Mouse (Mus musculus): ENCODE data around the gene Hist3h2ba. TPM values are rescaled to one million over a fixed set of nuclear protein-coding genes. Genes with fewer than 3 reads are reported as not detected.
"Not testable (repeated sequence)": the region's sequence is repeated elsewhere in the genome, so short reads cannot be mapped to it uniquely, and the experiment has no call there.

Gene Hist3h2ba
- polyA plus RNA-seq, 1 experiment from 2014 or later: 262 TPM

- Histone ChIP-seq H3K27me3 (replicated peaks) (no peaks in the 10 kb centered on the region), H3K27ac (replicated peaks) (no peak overlapping the region), H3K9me3 (replicated peaks) (no peaks in the 10 kb centered on the region), H3K4me2 (no peak overlapping the region), H3K4me3 (replicated peaks) (no peak overlapping the region), H3K9ac (replicated peaks) (no peak overlapping the region), H3K4me1 (peaks cover 30% of the 10 kb centered on the region), H3K36me3 (no peaks in the 10 kb centered on the region)
- ATAC-seq (ENCODE audit: low FRiP score): no peak
- 60% methylated on average over 5 of the region's 5 CpGs for WGBS
These were observed 4.6 kb upstream of the Hist3h2ba start for GRCm38 (mm10) chr11:58944136-58944535.

- peaks cover 41% of the 10 kb centered on the region for H3K4me1 ChIP-seq
- 78% methylated on average over 3 of the region's 3 CpGs for WGBS
- H3K36me3 ChIP-seq: no peaks in the 10 kb centered on the region
- peak overlapping the region; percentile 63 for H3K4me2 ChIP-seq
- peak overlapping the region; percentile 57 for H3K4me3 ChIP-seq (replicated peaks)
- no peaks in the 10 kb centered on the region for H3K27me3 ChIP-seq (replicated peaks)
- ATAC-seq (ENCODE audit: low FRiP score): no peak
- H3K9ac ChIP-seq (replicated peaks): peak overlapping the region; percentile 62
- peak overlapping the region; percentile 98 for H3K27ac ChIP-seq (replicated peaks)
- H3K9me3 ChIP-seq (replicated peaks): no peaks in the 10 kb centered on the region
These were observed 1.4 kb upstream of the Hist3h2ba start for GRCm38 (mm10) chr11:58947306-58947705.

DNA sequence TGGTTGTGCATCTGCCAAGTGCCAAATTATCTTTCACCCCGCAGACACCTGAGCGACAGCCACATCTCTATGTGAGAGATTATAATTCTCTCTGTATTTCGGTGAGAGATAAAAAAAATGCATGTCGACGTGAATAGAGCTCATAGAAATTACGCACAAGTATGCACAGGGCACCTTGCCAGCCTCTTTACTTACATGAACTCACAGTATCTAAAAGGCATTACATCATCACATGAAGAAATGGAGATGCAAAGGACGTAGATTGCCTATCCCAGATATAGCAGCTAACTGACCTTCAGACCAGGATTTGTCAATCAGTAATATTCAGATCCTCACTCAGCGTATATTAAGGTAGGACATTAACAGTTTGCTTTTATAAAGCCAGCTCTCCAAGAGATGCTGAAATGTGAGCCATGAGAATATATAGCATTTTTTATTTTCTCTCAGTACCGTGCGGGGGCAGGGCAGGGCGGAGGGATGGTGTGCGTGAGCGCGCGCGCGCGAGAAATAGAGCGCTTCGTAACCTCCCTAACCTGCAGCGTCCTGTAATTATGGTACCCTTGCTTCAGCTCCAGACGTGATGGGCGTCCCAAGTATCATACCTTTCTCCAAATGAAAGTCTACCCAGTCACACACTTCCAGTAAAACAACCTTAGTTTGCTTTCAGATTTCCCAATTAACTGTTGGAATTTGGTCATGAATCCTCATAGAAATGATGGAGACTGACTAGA lies 757 bp upstream of the Hist3h2ba start:
- H3K36me3 ChIP-seq: no peaks in the 10 kb centered on the region
- H3K27me3 ChIP-seq (replicated peaks): no peaks in the 10 kb centered on the region
- peak; percentile 75 for ATAC-seq (ENCODE audit: low FRiP score)
- H3K27ac ChIP-seq (replicated peaks): peak overlapping the region; percentile 98
- peak overlapping the region; percentile 57 for H3K4me3 ChIP-seq (replicated peaks)
- WGBS: 7% methylated on average over 23 of the region's 23 CpGs
- peak overlapping the region; percentile 63 for H3K4me2 ChIP-seq
- H3K4me1 ChIP-seq: peaks cover 44% of the 10 kb centered on the region
- peak overlapping the region; percentile 62 for H3K9ac ChIP-seq (replicated peaks)
- no peaks in the 10 kb centered on the region for H3K9me3 ChIP-seq (replicated peaks)

DNA sequence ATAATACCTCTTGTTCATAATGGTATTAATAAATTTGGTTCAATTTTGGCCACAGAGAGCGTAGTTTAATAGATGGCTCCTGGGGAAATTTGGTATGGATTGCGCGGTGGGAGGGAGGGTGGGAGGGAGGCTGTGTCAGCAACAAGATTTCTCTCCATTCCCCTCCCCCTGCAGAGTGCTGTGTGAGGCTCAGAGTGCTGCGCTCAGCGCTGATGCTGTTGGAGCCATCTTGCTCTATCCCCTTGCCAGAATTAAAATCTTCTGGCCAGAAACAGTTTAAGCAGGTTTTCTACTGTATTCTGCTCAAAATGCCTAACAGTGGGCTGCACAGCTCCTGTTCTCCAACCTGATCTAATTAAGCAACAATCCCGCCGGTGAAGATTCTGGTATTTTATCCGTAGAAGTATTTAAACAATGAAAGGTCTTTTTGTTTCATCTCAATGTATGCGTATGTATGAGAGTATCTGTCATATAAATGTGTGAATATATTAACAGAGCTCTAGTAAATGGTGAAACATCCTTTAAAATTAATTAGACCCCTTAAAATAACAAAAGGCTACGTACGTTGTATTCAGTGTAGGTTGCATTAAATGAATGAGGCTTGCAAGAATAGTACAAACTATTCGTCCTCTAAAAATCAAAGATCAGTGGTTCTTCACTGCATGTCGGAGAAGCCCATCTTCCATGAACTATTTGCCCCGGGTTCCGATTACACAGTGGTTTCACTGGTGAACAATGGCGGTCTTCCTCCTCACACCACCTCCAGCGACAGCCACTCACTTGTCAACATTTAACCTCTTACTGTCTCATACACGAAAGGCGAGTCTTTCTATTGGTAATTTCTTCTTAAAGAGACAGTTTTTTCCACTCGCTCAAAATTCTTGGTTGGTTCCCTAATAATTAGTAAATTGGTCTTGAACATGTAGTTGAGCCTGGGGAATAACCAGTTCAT lies 1.0 kb downstream of the Hist3h2ba start:
- peak; percentile 62 for ATAC-seq (ENCODE audit: low FRiP score)
- peak overlapping the region; percentile 63 for H3K4me2 ChIP-seq
- H3K4me3 ChIP-seq (replicated peaks): peak overlapping the region; percentile 57
- H3K36me3 ChIP-seq: no peaks in the 10 kb centered on the region
- peaks cover 35% of the 10 kb centered on the region for H3K4me1 ChIP-seq
- H3K9ac ChIP-seq (replicated peaks): peak overlapping the region; percentile 89
- H3K27me3 ChIP-seq (replicated peaks): no peaks in the 10 kb centered on the region
- no peaks in the 10 kb centered on the region for H3K9me3 ChIP-seq (replicated peaks)
- 1% methylated on average over 20 of the region's 20 CpGs for WGBS
- H3K27ac ChIP-seq (replicated peaks): peak overlapping the region; percentile 98

DNA sequence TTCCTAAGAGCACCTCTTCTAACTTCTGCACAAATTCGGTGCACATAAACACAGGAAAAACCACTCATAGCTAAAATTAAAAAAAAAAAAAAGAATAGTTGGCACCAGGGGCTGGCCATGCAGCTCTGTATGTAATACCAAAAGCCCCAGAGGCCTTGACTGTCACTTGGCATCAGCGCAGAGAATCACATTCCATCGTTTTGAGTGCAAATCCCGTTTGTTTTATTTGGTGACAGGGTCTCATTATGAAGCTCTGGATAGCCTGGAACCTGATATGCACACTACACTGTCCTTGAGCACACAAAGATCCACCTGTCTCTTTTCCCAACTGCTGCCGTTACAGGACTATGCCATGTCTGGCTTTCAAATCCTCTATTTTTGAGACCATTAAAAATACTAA lies 2.5 kb downstream of the Hist3h2ba start:
- H3K4me2 ChIP-seq: peak overlapping the region; percentile 63
- WGBS: 50% methylated on average over 5 of the region's 5 CpGs
- no peaks in the 10 kb centered on the region for H3K9me3 ChIP-seq (replicated peaks)
- peak overlapping the region; percentile 89 for H3K9ac ChIP-seq (replicated peaks)
- H3K36me3 ChIP-seq: no peaks in the 10 kb centered on the region
- H3K4me3 ChIP-seq (replicated peaks): 0 out of 2 replicates have a peak overlapping the region, but pooled peaks have one; percentile 57
- H3K27ac ChIP-seq (replicated peaks): peak overlapping the region; percentile 98
- ATAC-seq (ENCODE audit: low FRiP score): no peak
- peaks cover 37% of the 10 kb centered on the region for H3K4me1 ChIP-seq
- H3K27me3 ChIP-seq (replicated peaks): no peaks in the 10 kb centered on the region

- peak overlapping the region; percentile 99 for H3K27ac ChIP-seq (replicated peaks)
- H3K9me3 ChIP-seq (replicated peaks): no peaks in the 10 kb centered on the region
- H3K4me2 ChIP-seq: peak overlapping the region; percentile 87
- no peaks in the 10 kb centered on the region for H3K27me3 ChIP-seq (replicated peaks)
- H3K4me1 ChIP-seq: peaks cover 48% of the 10 kb centered on the region
- peak overlapping the region; percentile 79 for H3K9ac ChIP-seq (replicated peaks)
- peak overlapping the region; percentile 75 for H3K4me3 ChIP-seq (replicated peaks)
- ATAC-seq (ENCODE audit: low FRiP score): peak; percentile 29
- WGBS: under 1% methylated on average over 33 of the region's 33 CpGs
- no peaks in the 10 kb centered on the region for H3K36me3 ChIP-seq
These were observed 4.8 kb downstream of the Hist3h2ba start for GRCm38 (mm10) chr11:58953351-58954169.

DNA sequence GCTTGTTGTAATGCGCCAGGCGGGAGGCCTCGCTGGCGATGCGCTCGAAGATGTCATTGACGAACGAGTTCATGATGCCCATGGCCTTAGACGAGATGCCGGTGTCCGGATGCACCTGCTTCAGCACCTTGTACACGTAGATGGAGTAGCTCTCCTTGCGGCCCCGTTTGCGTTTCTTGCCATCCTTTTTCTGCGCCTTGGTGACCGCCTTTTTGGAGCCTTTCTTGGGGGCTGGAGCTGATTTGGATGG lies 5.4 kb downstream of the Hist3h2ba start:
- H3K36me3 ChIP-seq; H3K9me3 ChIP-seq (replicated peaks); H3K27me3 ChIP-seq (replicated peaks); ATAC-seq (ENCODE audit: low FRiP score): not testable (repeated sequence)
- peak overlapping the region; percentile 75 for H3K4me3 ChIP-seq (replicated peaks)
- 0% methylated on average over 17 of the region's 17 CpGs for WGBS
- H3K4me2 ChIP-seq: peak overlapping the region; percentile 87
- H3K27ac ChIP-seq (replicated peaks): peak overlapping the region; percentile 99
- peak overlapping the region; percentile 79 for H3K9ac ChIP-seq (replicated peaks)
- H3K4me1 ChIP-seq: peaks cover 52% of the 10 kb centered on the region

- Histone ChIP-seq H3K9ac (replicated peaks) (peak within 1 kb of the TSS; percentile 94), H3K27me3 (replicated peaks) (no peaks in the 10 kb centered on the region), H3K9me3 (replicated peaks) (no peaks in the 10 kb centered on the region), H3K4me1 (peaks cover 57% of the 10 kb centered on the region), H3K36me3 (no peaks in the 10 kb centered on the region), H3K4me2 (peak within 1 kb of the TSS; percentile 87), H3K27ac (replicated peaks) (peak within 1 kb of the TSS; percentile 99), H3K4me3 (replicated peaks) (peak within 1 kb of the TSS; percentile 75)
- peak; percentile 92 for ATAC-seq (ENCODE audit: low FRiP score)
- WGBS: under 1% methylated on average over 49 of the region's 49 CpGs
These were observed 5.9 kb downstream of the Hist3h2ba start, which contains the start of the genes Hist3h2a and Trim17 for GRCm38 (mm10) chr11:58954420-58955142. TSS of gene Hist3h2a (plus strand) at chr11:58954685. TSS of gene Trim17 (plus strand) at chr11:58954685.

DNA sequence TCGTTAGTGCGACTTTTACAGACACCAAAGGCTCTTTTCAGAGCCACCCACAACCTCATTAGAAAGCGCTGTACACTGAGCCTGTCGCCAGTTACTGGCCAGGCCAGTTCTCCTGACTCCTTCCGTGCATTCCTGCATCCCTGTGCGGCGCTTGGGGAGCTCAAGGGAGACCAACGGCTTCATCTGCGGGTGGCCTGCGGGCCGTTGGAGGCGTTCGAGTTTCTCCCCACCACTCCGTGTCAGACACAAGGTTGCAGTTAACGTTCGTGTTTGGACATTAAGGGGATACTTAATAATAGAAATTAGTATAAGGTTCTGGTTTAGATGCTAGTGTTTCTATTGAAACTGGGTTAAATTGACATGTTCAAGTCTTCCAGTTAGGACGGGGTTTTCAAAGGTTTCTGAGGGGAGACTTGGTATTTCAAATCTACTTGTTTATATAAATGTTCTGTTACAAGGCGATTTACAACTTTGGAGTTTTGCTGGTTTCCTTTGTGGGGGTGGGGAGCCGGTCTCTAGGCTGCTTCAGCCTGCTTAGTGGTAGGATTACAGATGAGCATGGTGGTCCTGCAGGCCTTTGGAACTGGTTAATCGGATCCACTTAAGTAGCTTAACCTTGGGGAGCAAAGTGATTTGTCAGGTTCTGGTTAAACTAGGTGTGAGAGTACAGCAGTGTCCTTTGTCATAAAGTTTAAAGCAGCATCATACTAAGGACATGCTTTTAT lies 6.6 kb downstream of the Hist3h2ba start:
- no peak; the same call in none of the 2 replicates for ATAC-seq (ENCODE audit: low FRiP score)
- WGBS: under 1% methylated on average over 20 of the region's 20 CpGs
- Histone ChIP-seq H3K4me3 (replicated peaks) (peak overlapping the region; percentile 75), H3K27me3 (replicated peaks) (no peaks in the 10 kb centered on the region), H3K4me2 (peak overlapping the region; percentile 87), H3K9me3 (replicated peaks) (no peaks in the 10 kb centered on the region), H3K36me3 (no peaks in the 10 kb centered on the region), H3K9ac (replicated peaks) (peak overlapping the region; percentile 94), H3K4me1 (peaks cover 65% of the 10 kb centered on the region), H3K27ac (replicated peaks) (peak overlapping the region; percentile 99)

GRCm38 (mm10) chr11:58955868-58956257 lies 7.1 kb downstream of the Hist3h2ba start:
- Histone ChIP-seq H3K9ac (replicated peaks) (peak overlapping the region; percentile 94), H3K36me3 (no peaks in the 10 kb centered on the region), H3K27me3 (replicated peaks) (no peaks in the 10 kb centered on the region), H3K27ac (replicated peaks) (peak overlapping the region; percentile 99), H3K4me1 (peaks cover 63% of the 10 kb centered on the region), H3K4me2 (peak overlapping the region; percentile 87), H3K4me3 (replicated peaks) (peak overlapping the region; percentile 75), H3K9me3 (replicated peaks) (no peaks in the 10 kb centered on the region)
- 15% methylated on average over 8 of the region's 8 CpGs for WGBS
- ATAC-seq (ENCODE audit: low FRiP score): no peak

Data from neural tube, embryonic 15.5 days (tissue).